Mouse (Mus musculus) left cerebral cortex, adult 9 months (tissue): ENCODE data around the gene Cars2.
"Not testable (repeated sequence)": the region's sequence is repeated elsewhere in the genome, so short reads cannot be mapped to it uniquely, and the experiment has no call there.

ENCODE experiments used
- DNase-seq, 2 experiments: peaks; one replicate each; pipeline ENCODE4 v3.0.0; 2022; ENCODE audit warnings: low spot score in 2 of 2

Cars2 gene

GRCm38 (mm10) chr8:11550281-11550948, at the start of gene Cars2:
Gene Cars2 (minus strand): TSS chr8:11550783.
- peak; percentile 72 to 90 for DNase-seq

GRCm38 (mm10) chr8:11593222-11593884, 42.8 kb upstream of the Cars2 start:
- no peak for DNase-seq

GRCm38 (mm10) chr8:11592296-11592695, 41.7 kb upstream of the Cars2 start:
- DNase-seq: no peak

DNA sequence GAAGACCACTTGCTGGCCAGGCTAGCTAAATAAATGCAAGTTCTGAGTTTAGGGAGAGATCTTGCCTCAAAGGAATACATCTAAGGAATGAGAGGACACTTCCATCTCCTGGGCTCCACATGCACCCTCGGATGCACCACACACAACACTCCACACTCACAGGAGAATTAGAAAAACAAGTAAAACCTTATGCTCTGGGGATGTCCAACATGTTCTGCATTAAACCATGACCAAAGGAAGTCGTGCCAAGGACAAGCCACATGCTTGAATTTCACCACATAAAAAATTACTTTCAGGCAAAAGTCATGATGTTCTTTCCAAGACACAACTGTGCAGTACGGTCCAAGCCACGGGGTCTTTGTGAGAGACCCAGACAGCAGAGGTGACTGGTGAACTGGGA, 41.3 kb upstream of the Cars2 start:
- DNase-seq: no peak

DNA sequence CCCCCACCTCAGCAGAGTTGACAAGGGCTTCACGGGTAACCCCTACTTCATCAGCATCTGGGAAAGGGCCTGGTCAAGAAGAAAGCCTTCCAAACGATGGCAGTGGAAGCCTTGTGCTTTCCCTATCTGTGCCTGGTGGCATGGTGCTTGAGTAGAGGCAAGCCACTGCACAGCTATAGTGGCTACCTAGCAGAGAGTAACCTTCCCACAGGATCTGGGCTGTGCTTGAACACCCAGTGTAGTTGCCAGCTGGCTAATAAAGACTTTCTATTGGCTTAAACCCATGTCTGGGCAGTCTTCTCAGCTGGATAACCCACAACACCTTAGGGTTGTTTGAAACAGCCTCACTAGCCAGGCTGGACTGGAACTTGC, 35.8 kb upstream of the Cars2 start:
- no peak for DNase-seq

GRCm38 (mm10) chr8:11585513-11586373, 35.2 kb upstream of the Cars2 start:
- no peak for DNase-seq

- no peak for DNase-seq
These were observed 25.2 kb upstream of the Cars2 start for GRCm38 (mm10) chr8:11575604-11576384.

DNA sequence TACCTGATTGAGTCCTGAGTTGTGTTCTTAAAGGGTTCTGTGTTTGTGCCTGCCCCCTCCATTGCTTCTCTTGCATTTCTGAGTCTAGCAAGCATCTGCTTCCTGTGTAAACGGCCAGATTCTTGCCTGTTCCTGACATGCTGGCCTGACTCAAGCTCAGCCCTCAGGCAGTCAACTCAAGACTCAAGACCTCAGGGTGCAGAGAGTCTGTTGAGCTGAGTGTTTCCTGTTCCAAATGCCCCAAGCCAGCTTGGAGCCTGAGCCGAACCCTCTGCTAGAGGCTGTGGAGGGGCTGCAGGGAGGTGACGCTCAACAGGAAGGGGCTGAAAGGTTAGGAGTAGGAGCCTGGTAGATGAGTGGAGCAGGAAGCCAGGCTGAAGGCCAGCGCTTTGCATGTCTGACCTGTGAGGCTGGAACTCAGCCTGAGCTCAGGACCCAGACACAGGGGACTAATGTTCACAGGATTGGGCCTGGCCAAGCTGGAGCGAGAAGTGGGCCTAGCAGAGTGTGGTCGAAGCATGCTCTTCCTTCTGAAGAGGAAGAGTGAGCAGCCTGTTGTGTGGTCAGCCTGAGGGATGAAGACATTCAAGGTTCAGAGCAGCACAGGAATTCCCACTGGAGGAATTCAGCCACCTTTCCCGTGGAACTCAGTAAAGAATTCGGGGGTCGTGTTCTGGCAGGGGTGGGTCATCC, 24.5 kb upstream of the Cars2 start:
- no peak for DNase-seq

GRCm38 (mm10) chr8:11572428-11572827, 21.8 kb upstream of the Cars2 start:
- no peak for DNase-seq

DNA sequence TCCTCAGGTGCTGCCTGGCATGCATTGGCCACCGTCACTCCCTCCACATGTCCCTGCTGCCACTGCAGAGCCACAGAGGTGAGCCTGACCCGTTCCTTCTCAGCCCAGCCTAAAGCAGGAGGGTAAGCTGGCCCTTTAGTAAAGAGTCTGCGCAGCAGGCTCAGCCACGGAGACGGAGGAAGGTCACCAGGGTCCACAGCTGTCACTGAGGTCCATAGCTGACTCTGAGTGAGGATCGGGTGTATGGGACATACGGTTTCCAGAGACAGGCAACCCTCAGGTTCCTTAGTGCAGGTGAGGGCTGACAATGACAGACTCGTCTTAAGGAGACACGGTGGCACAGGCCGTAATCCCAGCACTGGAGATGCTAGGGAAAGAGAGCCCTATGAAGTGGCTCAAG, 21.4 kb upstream of the Cars2 start:
- no peak for DNase-seq

- DNase-seq: no peak
These were observed 20.2 kb upstream of the Cars2 start for GRCm38 (mm10) chr8:11570742-11571141.

DNA sequence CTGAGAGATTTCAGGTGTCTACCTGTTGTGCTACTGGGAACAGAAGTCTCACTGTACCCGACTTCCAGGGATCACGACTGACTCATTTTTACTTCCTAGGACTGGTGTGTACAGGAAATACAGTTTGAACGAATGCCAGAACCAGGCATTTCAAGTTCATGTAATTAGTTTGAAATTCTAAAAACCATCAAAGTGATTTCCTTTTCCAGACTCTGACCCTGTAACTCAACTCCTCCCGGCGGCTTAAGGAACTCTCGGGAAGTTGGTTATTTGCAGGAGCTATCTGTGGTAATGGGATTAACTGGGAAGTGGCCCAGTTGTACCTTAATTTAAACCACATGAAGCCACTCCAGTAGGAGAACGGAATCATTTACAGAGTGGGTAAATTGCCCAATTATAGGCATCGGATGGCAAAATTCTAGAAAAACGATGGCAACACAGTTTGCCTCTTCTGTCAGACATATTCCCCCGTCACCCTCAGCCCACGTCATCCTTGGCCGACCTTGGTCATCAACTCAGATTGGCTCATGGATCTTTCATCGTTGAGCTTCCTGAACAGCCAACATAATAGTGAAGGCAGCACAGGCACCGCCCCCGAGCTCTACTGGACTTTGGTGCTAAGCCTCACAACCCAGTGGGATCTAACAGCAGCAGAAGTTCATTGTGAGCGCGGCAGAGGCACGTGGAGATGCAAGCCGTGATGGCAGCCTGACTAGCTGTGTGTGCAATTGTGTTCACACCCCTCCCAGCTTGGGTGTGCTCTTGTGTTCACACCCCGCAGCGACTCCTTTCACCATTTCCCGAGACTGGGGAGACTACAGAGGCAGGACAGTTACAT, 18.9 kb upstream of the Cars2 start:
- no peak for DNase-seq

GRCm38 (mm10) chr8:11568193-11568592, 17.6 kb upstream of the Cars2 start:
- not testable (repeated sequence) for DNase-seq

DNA sequence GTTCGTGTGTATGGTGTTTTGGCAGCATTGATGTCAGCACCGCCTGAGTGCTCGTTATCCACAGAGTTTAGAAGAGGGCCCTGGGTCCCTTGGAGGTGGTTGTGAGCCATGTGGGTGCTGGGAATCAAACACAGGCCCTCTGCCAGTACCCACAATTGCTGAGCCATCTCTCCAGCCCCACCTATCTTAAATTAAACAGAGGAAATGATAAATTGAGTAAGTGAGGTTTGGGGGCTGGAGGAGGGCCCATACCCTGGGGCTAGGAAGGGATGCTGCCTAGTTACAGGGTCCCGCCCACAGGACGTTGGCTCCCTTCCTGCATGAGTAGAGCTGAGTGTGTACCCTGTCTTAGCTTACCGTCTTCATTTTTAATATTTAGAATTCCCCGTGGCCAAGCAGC, 14.1 kb upstream of the Cars2 start:
- no peak for DNase-seq

DNA sequence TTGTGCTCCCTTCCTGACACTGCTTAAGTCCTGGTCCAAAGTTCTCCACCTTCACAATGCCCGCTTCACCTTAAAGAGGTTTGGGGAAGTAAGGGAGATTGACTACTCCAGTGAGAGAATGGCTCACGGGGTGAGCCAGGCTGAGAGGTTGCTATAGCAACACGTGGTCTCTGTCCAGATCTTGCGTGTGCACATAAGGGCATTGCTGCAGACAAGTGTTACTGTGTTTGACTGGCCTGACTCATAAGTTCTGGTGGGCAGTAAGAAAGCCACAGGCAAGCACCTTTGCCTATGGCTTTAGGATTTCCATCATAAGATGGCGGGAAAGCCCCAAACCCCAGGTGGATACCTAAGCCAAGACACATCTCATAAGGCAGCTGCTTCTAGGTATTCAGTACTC, 13.7 kb upstream of the Cars2 start:
- DNase-seq: no peak

- DNase-seq: no peak
These were observed 9.6 kb upstream of the Cars2 start for GRCm38 (mm10) chr8:11560220-11560619.

- no peak for DNase-seq
These were observed 8.9 kb upstream of the Cars2 start for GRCm38 (mm10) chr8:11559511-11559910.

DNA sequence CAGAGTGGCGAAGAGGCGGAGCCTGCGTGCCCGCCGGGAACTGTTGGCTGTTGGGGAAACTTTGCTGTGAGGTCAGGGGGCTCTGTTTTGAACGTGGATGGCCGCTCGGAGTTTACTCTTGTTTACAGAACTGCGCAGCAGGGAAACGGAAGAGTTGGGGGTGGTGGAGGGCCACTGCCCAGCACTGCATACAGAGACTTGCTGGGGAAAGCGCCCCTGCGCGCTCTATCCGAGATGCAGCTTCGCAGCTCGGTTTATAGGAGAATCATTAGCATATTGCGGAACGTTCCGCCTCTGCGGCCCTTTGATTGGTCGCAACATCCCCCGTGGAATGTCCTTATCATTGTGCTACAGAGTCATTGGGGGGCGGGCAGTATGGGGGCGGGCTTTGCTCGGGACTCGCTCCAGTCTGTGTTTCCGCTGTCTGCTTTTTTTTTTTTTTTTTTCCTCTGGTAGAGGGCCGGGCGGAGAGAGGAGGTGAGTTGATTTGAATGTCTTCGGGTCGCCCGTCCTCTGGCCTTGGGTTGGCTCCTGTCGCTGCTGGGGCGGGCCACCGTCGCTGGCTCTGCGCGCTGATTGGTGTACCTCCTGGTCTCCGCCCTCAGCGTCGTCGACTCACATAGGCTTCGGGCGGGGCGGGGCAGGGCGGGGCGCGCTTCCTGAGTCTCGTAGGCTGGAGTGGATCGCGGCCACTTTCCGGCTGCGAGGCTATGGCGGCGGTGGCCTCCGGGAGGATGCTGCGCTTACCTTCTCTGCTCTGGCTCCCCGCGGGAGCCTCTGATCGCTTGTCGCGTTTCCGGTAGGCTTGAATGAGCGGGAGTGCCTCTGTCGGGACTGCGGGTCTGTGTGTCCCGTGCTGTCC, 7.4 kb upstream of the Cars2 start:
- peak; percentile 92 to 97 for DNase-seq

DNA sequence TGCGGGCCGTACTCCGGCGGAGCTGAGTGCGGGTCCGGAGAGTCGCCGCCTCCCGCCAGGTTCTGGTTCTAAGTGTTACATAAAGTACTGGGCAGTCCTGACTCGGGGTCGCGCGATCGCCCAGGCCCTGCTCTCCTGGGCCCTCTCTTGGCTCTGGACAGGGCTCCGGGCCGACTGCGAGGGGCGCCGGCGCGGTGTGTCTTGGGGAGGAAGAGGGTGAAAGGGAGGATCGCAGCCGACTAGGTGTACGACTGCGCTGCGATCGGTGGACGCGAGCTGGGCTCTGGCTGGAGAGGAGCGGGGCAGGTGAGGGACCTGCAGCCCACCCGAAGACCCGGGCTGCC, 6.8 kb upstream of the Cars2 start:
- no peak for DNase-seq
